In the genomic region with DNA sequence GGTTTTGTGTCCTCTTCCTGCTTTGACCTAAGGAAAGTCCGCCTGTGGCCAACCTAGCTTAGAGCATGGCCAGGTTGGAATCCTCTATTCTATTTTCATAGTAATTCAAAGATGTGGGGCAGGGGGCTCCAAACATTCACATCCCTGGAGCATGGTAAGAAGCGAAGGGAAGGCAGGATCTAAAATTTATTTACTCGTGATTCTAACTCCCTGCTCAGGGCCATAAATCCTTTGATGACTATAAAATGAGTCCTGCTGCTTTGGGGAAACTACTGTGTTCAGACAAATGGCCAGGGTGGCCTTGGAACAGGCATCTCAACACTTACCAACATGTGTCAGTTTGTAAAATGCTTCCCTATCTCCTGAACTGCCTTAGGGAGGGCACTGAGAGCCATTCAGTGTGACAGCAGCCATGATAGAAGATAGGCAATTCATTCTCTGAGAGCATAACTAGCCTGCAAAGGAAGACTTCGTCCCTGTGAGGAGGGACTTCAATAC, we compare ENCODE assay signal across 23 mouse cellular contexts.
"Had no signal": no experiment of that assay in that cellular context is flagged by ENCODE, and none has a peak within 500 bp of the region (broad histone marks: within the 10 kb centered on the region; RNA-seq: fewer than 3 reads in every experiment).

No protein-coding gene starts in this region.

- H3K36me3 ChIP-seq: limb, embryonic 10.5 days; limb, embryonic 13.5 days; liver, embryonic 12.5 days; liver, embryonic 15.5 days; lung, embryonic 15.5 days; midbrain, embryonic 10.5 days; midbrain, embryonic 13.5 days; neural tube, embryonic 13.5 days; stomach, embryonic 15.5 days had no signal

- DNase-seq: kidney, adult 11 months; kidney, adult 9 months; kidney, postnatal 14 days; kidney, postnatal 4 days; liver; lung, adult 18-20 months; lung, postnatal 10 days; lung, postnatal 36 days; retina, postnatal 1 day; right cerebral cortex, postnatal 25 days; spleen, adult 18-20 months; thymus, postnatal 25 days had no signal

- H3K27ac ChIP-seq: limb, embryonic 10.5 days; limb, embryonic 13.5 days; liver, embryonic 12.5 days; liver, embryonic 15.5 days; lung, embryonic 15.5 days; midbrain, embryonic 10.5 days; midbrain, embryonic 13.5 days; neural tube, embryonic 13.5 days; stomach, embryonic 15.5 days had no signal

- H3K4me1 ChIP-seq: stomach, embryonic 15.5 days had no signal

- H3K4me3 ChIP-seq: limb, embryonic 10.5 days; limb, embryonic 13.5 days; liver, embryonic 12.5 days; liver, embryonic 15.5 days; lung, embryonic 15.5 days; megakaryocyte, embryonic 14.5 days; midbrain, embryonic 10.5 days; midbrain, embryonic 13.5 days; myocyte; neural tube, embryonic 13.5 days; stomach, embryonic 15.5 days had no signal

- H3K27me3 ChIP-seq: liver, embryonic 12.5 days; lung, embryonic 15.5 days; megakaryocyte, embryonic 14.5 days; stomach, embryonic 15.5 days had no signal
